Mouse (Mus musculus) lung, embryonic 15.5 days (tissue): ENCODE results near the gene Cnot10. TPM values are rescaled to one million over a fixed set of nuclear protein-coding genes. Genes with fewer than 3 reads are reported as not detected.

Experiments
- polyA plus RNA-seq: library from polyadenylated mRNA; unstranded; fragments of >200 nt; fragmentation: Nextera tagmentation; extraction: Ambion mirVana; gene quantifications from 2 replicates; pipeline ENCODE4 v1.2.1, GENCODE M21; 2015

Cnot10 gene
- polyA plus RNA-seq, 1 experiment from 2014 or later: 65.3 TPM

Other genes starting within 250 kb of the Cnot10 start
- gene Crtap, start 249.5 kb downstream of the Cnot10 start, polyA plus RNA-seq: 153 and 159 TPM in 2 replicates
- 42.6 and 47.7 TPM in 2 replicates for gene Glb1, start 239.1 kb downstream of the Cnot10 start, polyA plus RNA-seq
- 9.5 and 10.1 TPM in 2 replicates for gene Tmppe, start 239.1 kb downstream of the Cnot10 start, polyA plus RNA-seq
- gene Ccr4, start 135.3 kb downstream of the Cnot10 start, polyA plus RNA-seq: 0.37 TPM in 1 of 2 replicates, not detected in the other
- 0.23 TPM in 1 of 2 replicates, not detected in the other for gene C130032M10Rik, start 124.5 kb downstream of the Cnot10 start, polyA plus RNA-seq
- 1.2 TPM in 2 replicates for gene Trim71, start 75.8 kb downstream of the Cnot10 start, polyA plus RNA-seq
- gene Dync1li1, start 48.6 kb upstream of the Cnot10 start, polyA plus RNA-seq: 51.3 and 60.3 TPM in 2 replicates
- gene Cmtm6, start 90.9 kb upstream of the Cnot10 start, polyA plus RNA-seq: 60.1 and 66.5 TPM in 2 replicates
- 91.3 and 91.8 TPM in 2 replicates for gene Cmtm7, start 141.7 kb upstream of the Cnot10 start, polyA plus RNA-seq
- 93.2 and 102 TPM in 2 replicates for gene Cmtm8, start 204.0 kb upstream of the Cnot10 start, polyA plus RNA-seq